Mouse (Mus musculus) MEL (cell line): ENCODE measurements at regions not wholly inside any gene's neighbourhood (a gene's known extent, or its start where the extent isn't known, plus 50 kb on each side); places are given as distances from the start of the nearest gene placed in this dataset.

Experiments used
- DNase-seq: peaks from one replicate; pipeline ENCODE4 v3.0.0; 2011; ENCODE audit warnings: low read depth, low spot score
- H3K27ac ChIP-seq: 2 replicates; pipeline ENCODE4 v1.5.1; 2012; ENCODE audit warnings: low read depth, mild to moderate bottlenecking, control low read depth, low read length, moderate library complexity; ENCODE audit not compliant: control insufficient read depth
- H3K27me3 ChIP-seq, 2 experiments: fragments of 150-350 bp in 1 of 2; sonication (generic) in 1 of 2; 2 replicates each; pipeline ENCODE4 v1.6.1; 2012; ENCODE audit warnings: low read length in 2 of 2, mild to moderate bottlenecking in 2 of 2, improper control_type of control experiment in 1 of 2, moderate library complexity in 1 of 2; ENCODE audit not compliant: insufficient read depth in 2 of 2, control insufficient read depth in 1 of 2
- H3K36me3 ChIP-seq, 2 experiments: 2 replicates each; pipeline ENCODE4 v1.6.1; 2012 to 2014; ENCODE audit warnings: low read length in 2 of 2, improper control_type of control experiment in 1 of 2, inconsistent platforms in 1 of 2, mild to moderate bottlenecking in 1 of 2; ENCODE audit not compliant: insufficient read depth in 2 of 2, control insufficient read depth in 1 of 2
- H3K4me1 ChIP-seq, 2 experiments: fragments of 150-350 bp in 1 of 2; sonication (generic) in 1 of 2; 2 replicates each; pipeline ENCODE4 v1.6.1; 2012; ENCODE audit warnings: low read length in 2 of 2, improper control_type of control experiment in 1 of 2, mild to moderate bottlenecking in 1 of 2; ENCODE audit not compliant: insufficient read depth in 2 of 2, control insufficient read depth in 1 of 2
- H3K4me3 ChIP-seq, 2 experiments: fragments of 150-350 bp in 1 of 2; sonication (generic) in 1 of 2; 2 replicates each; pipeline ENCODE4 v1.5.1; 2012; ENCODE audit warnings: low read depth in 2 of 2, low read length in 2 of 2, mild to moderate bottlenecking in 2 of 2, moderate library complexity in 2 of 2, control low read depth in 1 of 2, improper control_type of control experiment in 1 of 2; ENCODE audit not compliant: control insufficient read depth in 1 of 2, insufficient read depth in 1 of 2
- H3K79me2 ChIP-seq: 2 replicates; pipeline ENCODE4 v1.6.1; 2012; ENCODE audit warnings: mild to moderate bottlenecking, low read length, moderate library complexity; ENCODE audit not compliant: control insufficient read depth, poor library complexity, insufficient read depth
- H3K9ac ChIP-seq: 2 replicates; pipeline ENCODE4 v1.6.1; 2012; ENCODE audit warnings: low read depth, mild to moderate bottlenecking, control low read depth, low read length, moderate library complexity; ENCODE audit not compliant: control insufficient read depth, poor library complexity, severe bottlenecking
- H3K9me3 ChIP-seq: fragments of 150-350 bp; sonication (generic); replicated peaks from 2 replicates; pipeline ENCODE4 v1.6.1; 2012; ENCODE audit warnings: mild to moderate bottlenecking, low read length, improper control_type of control experiment, moderate library complexity; ENCODE audit not compliant: insufficient read depth
- CHD1 ChIP-seq: IDR thresholded peaks from 2 replicates; pipeline ENCODE4 v1.6.1; 2012; ENCODE audit warnings: low read depth, mild to moderate bottlenecking, inconsistent platforms, low read length, improper control_type of control experiment
- CHD2 ChIP-seq: IDR thresholded peaks from 2 replicates; pipeline ENCODE4 v1.6.1; 2011; ENCODE audit warnings: low read length, improper control_type of control experiment
- CTCF ChIP-seq, 3 experiments: IDR thresholded peaks in 2 of 3; conservative IDR thresholded peaks in 1 of 3; 2 replicates each; pipeline ENCODE4 v1.5.1; 2011 to 2012; ENCODE audit warnings: low read length in 3 of 3, low read depth in 2 of 3, mild to moderate bottlenecking in 2 of 3, improper control_type of control experiment in 1 of 3, inconsistent platforms in 1 of 3, mixed read lengths in 1 of 3, moderate library complexity in 1 of 3; ENCODE audit not compliant: control insufficient read depth in 1 of 3, insufficient read depth in 1 of 3, poor library complexity in 1 of 3, severe bottlenecking in 1 of 3
- E2F4 ChIP-seq: IDR thresholded peaks from 2 replicates; pipeline ENCODE4 v1.6.1; 2011; ENCODE audit warnings: low read depth, low read length, improper control_type of control experiment, borderline replicate concordance
- ELF1 ChIP-seq: IDR thresholded peaks from 2 replicates; pipeline ENCODE4 v1.6.1; 2014; ENCODE audit warnings: low read depth, mild to moderate bottlenecking, inconsistent platforms, low read length, improper control_type of control experiment, moderate library complexity
- EP300 ChIP-seq, 2 experiments: IDR thresholded peaks; 2 replicates each; pipeline ENCODE4 v1.6.1; 2011; ENCODE audit warnings: improper control_type of control experiment in 2 of 2, low read length in 2 of 2, low read depth in 1 of 2, mild to moderate bottlenecking in 1 of 2
- ETS1 ChIP-seq: IDR thresholded peaks from 2 replicates; pipeline ENCODE4 v1.6.1; 2012; ENCODE audit warnings: low read depth, mild to moderate bottlenecking, inconsistent platforms, low read length, improper control_type of control experiment, moderate library complexity
- HCFC1 ChIP-seq: IDR thresholded peaks from 2 replicates; pipeline ENCODE4 v1.6.1; 2012; ENCODE audit warnings: low read depth, mild to moderate bottlenecking, inconsistent platforms, low read length, improper control_type of control experiment, moderate library complexity
- JUND ChIP-seq: IDR thresholded peaks from 2 replicates; pipeline ENCODE4 v1.6.1; 2011; ENCODE audit warnings: low read depth, mild to moderate bottlenecking, improper control_type of control experiment, low read length
- MEF2A ChIP-seq: IDR thresholded peaks from 2 replicates; pipeline ENCODE4 v1.6.1; 2014; ENCODE audit warnings: low read depth, mild to moderate bottlenecking, inconsistent platforms, low read length, improper control_type of control experiment; ENCODE audit not compliant: poor library complexity, insufficient replicate concordance, severe bottlenecking; ENCODE audit errors: extremely low read depth
- MYC ChIP-seq: IDR thresholded peaks from 2 replicates; pipeline ENCODE4 v1.6.1; 2011; ENCODE audit warnings: low read depth, mild to moderate bottlenecking, low read length, improper control_type of control experiment, moderate library complexity
- NELFE ChIP-seq: IDR thresholded peaks from 2 replicates; pipeline ENCODE4 v1.6.1; 2011; ENCODE audit warnings: low read depth, low read length, improper control_type of control experiment
- NRF1 ChIP-seq: IDR thresholded peaks from 2 replicates; pipeline ENCODE4 v1.6.1; 2014; ENCODE audit warnings: low read depth, mild to moderate bottlenecking, inconsistent platforms, low read length, improper control_type of control experiment, moderate library complexity; ENCODE audit not compliant: poor library complexity, insufficient read depth, severe bottlenecking
- POLR2A ChIP-seq, 2 experiments: IDR thresholded peaks; 2 replicates each; pipeline ENCODE4 v1.6.1; 2011 to 2012; ENCODE audit warnings: low read length in 2 of 2, mild to moderate bottlenecking in 2 of 2, control low read depth in 1 of 2, improper control_type of control experiment in 1 of 2, low read depth in 1 of 2, moderate library complexity in 1 of 2; ENCODE audit not compliant: control insufficient read depth in 1 of 2, insufficient read depth in 1 of 2, poor library complexity in 1 of 2
- POLR2AphosphoS2 ChIP-seq: IDR thresholded peaks from 2 replicates; pipeline ENCODE4 v1.6.1; 2011; ENCODE audit warnings: low read length, improper control_type of control experiment
- POLR2AphosphoS5 ChIP-seq: IDR thresholded peaks from 2 replicates; pipeline ENCODE4 v1.6.1; 2012; ENCODE audit warnings: low read depth, borderline replicate concordance, mild to moderate bottlenecking, inconsistent platforms, low read length, moderate library complexity, mixed read lengths
- SMC3 ChIP-seq: IDR thresholded peaks from 2 replicates; pipeline ENCODE4 v1.6.1; 2011; ENCODE audit warnings: low read depth, low read length, improper control_type of control experiment
- TCF12 ChIP-seq: IDR thresholded peaks from 2 replicates; pipeline ENCODE4 v1.6.1; 2014; ENCODE audit warnings: low read depth, mild to moderate bottlenecking, inconsistent platforms, low read length, improper control_type of control experiment, moderate library complexity
- UBTF ChIP-seq: IDR thresholded peaks from 2 replicates; pipeline ENCODE4 v1.6.1; 2012; ENCODE audit warnings: low read depth, mild to moderate bottlenecking, inconsistent platforms, low read length, improper control_type of control experiment, moderate library complexity, borderline replicate concordance; ENCODE audit not compliant: insufficient read depth
- ZMIZ1 ChIP-seq: IDR thresholded peaks from 2 replicates; pipeline ENCODE4 v1.6.1; 2012; ENCODE audit warnings: low read depth, mild to moderate bottlenecking, inconsistent platforms, low read length, improper control_type of control experiment, moderate library complexity

GRCm38 (mm10) chr16:55474950-55475525, 177.3 kb upstream of the Zpld1 start:
- TF ChIP-seq EP300 (IDR thresholded peaks at IDR 0.05; ENCODE audit: low read depth in 1 of 2, low read length in 2 of 2) (no peak), SMC3 (no peak), POLR2A (IDR thresholded peaks at IDR 0.05; ENCODE audit: control insufficient read depth in 1 of 2, insufficient read depth in 1 of 2, low read depth in 1 of 2, low read length in 2 of 2, poor library complexity in 1 of 2) (no peak), HCFC1 (no peak), CTCF (IDR thresholded peaks at IDR 0.05 in 2 of 3, conservative IDR thresholded peaks at IDR 0.05 in 1 of 3; ENCODE audit: control insufficient read depth in 1 of 3, insufficient read depth in 1 of 3, low read depth in 2 of 3, low read length in 3 of 3, poor library complexity in 1 of 3, severe bottlenecking in 1 of 3) (no peak), UBTF (no peak)

GRCm38 (mm10) chr16:55471396-55471795, 173.6 kb upstream of the Zpld1 start:
- H3K4me3 ChIP-seq: no peak overlapping the region
- H3K27me3 ChIP-seq: no peaks in the 10 kb centered on the region
- no peaks in the 10 kb centered on the region for H3K79me2 ChIP-seq
- TF ChIP-seq ELF1 (no peak), E2F4 (no peak), EP300 (IDR thresholded peaks at IDR 0.05; ENCODE audit: low read depth in 1 of 2, low read length in 2 of 2) (no peak), MEF2A (no peak), UBTF (no peak), MYC (no peak), CHD1 (no peak), POLR2AphosphoS2 (no peak), JUND (no peak), NELFE (no peak), CHD2 (no peak), TCF12 (no peak), ZMIZ1 (no peak), SMC3 (no peak), POLR2AphosphoS5 (no peak), NRF1 (no peak), ETS1 (no peak)
- DNase-seq: no peak
- H3K9ac ChIP-seq: no peak overlapping the region
- H3K9me3 ChIP-seq: no peaks in the 10 kb centered on the region
- H3K4me1 ChIP-seq: no peaks in the 10 kb centered on the region
- no peaks in the 10 kb centered on the region for H3K36me3 ChIP-seq
- no peak overlapping the region for H3K27ac ChIP-seq

More at GRCm38 (mm10) chr16:55474950-55475525, 177.3 kb upstream of the Zpld1 start:
- H3K9ac ChIP-seq: no peak overlapping the region
- H3K4me1 ChIP-seq: peaks cover 0 to 5% of the 10 kb centered on the region in 2 experiments; a peak in 1 of 4 replicates
- no peak for DNase-seq
- no peaks in the 10 kb centered on the region for H3K9me3 ChIP-seq
- no peaks in the 10 kb centered on the region for H3K79me2 ChIP-seq
- no peaks in the 10 kb centered on the region for H3K27me3 ChIP-seq
- H3K36me3 ChIP-seq: peaks cover 0 to 5% of the 10 kb centered on the region in 2 experiments; a peak in 1 of 4 replicates
- no peak overlapping the region for H3K27ac ChIP-seq
- H3K4me3 ChIP-seq: no peak overlapping the region
